Mouse (Mus musculus) MEL (cell line): Measurements from ENCODE around the gene Wdfy1. TPM values are rescaled to one million over a fixed set of nuclear protein-coding genes. Genes with fewer than 3 reads are reported as not detected.

ENCODE experiments used
- DNase-seq: peaks from one replicate; pipeline ENCODE4 v3.0.0; 2011; ENCODE audit warnings: low read depth, low spot score
- H3K27ac ChIP-seq: 2 replicates; pipeline ENCODE4 v1.5.1; 2012; ENCODE audit warnings: low read depth, mild to moderate bottlenecking, control low read depth, low read length, moderate library complexity; ENCODE audit not compliant: control insufficient read depth
- H3K27me3 ChIP-seq, 2 experiments: fragments of 150-350 bp in 1 of 2; sonication (generic) in 1 of 2; 2 replicates each; pipeline ENCODE4 v1.6.1; 2012; ENCODE audit warnings: low read length in 2 of 2, mild to moderate bottlenecking in 2 of 2, improper control_type of control experiment in 1 of 2, moderate library complexity in 1 of 2; ENCODE audit not compliant: insufficient read depth in 2 of 2, control insufficient read depth in 1 of 2
- H3K36me3 ChIP-seq, 2 experiments: 2 replicates each; pipeline ENCODE4 v1.6.1; 2012 to 2014; ENCODE audit warnings: low read length in 2 of 2, improper control_type of control experiment in 1 of 2, inconsistent platforms in 1 of 2, mild to moderate bottlenecking in 1 of 2; ENCODE audit not compliant: insufficient read depth in 2 of 2, control insufficient read depth in 1 of 2
- H3K4me1 ChIP-seq, 2 experiments: fragments of 150-350 bp in 1 of 2; sonication (generic) in 1 of 2; 2 replicates each; pipeline ENCODE4 v1.6.1; 2012; ENCODE audit warnings: low read length in 2 of 2, improper control_type of control experiment in 1 of 2, mild to moderate bottlenecking in 1 of 2; ENCODE audit not compliant: insufficient read depth in 2 of 2, control insufficient read depth in 1 of 2
- H3K4me3 ChIP-seq, 2 experiments: fragments of 150-350 bp in 1 of 2; sonication (generic) in 1 of 2; 2 replicates each; pipeline ENCODE4 v1.5.1; 2012; ENCODE audit warnings: low read depth in 2 of 2, low read length in 2 of 2, mild to moderate bottlenecking in 2 of 2, moderate library complexity in 2 of 2, control low read depth in 1 of 2, improper control_type of control experiment in 1 of 2; ENCODE audit not compliant: control insufficient read depth in 1 of 2, insufficient read depth in 1 of 2
- H3K79me2 ChIP-seq: 2 replicates; pipeline ENCODE4 v1.6.1; 2012; ENCODE audit warnings: mild to moderate bottlenecking, low read length, moderate library complexity; ENCODE audit not compliant: control insufficient read depth, poor library complexity, insufficient read depth
- H3K9ac ChIP-seq: 2 replicates; pipeline ENCODE4 v1.6.1; 2012; ENCODE audit warnings: low read depth, mild to moderate bottlenecking, control low read depth, low read length, moderate library complexity; ENCODE audit not compliant: control insufficient read depth, poor library complexity, severe bottlenecking
- H3K9me3 ChIP-seq: fragments of 150-350 bp; sonication (generic); replicated peaks from 2 replicates; pipeline ENCODE4 v1.6.1; 2012; ENCODE audit warnings: mild to moderate bottlenecking, low read length, improper control_type of control experiment, moderate library complexity; ENCODE audit not compliant: insufficient read depth
- BHLHE40 ChIP-seq: IDR thresholded peaks from 2 replicates; pipeline ENCODE4 v1.6.1; 2012; ENCODE audit warnings: low read depth, mild to moderate bottlenecking, inconsistent platforms, low read length, improper control_type of control experiment, borderline replicate concordance
- CHD1 ChIP-seq: IDR thresholded peaks from 2 replicates; pipeline ENCODE4 v1.6.1; 2012; ENCODE audit warnings: low read depth, mild to moderate bottlenecking, inconsistent platforms, low read length, improper control_type of control experiment
- CHD2 ChIP-seq: IDR thresholded peaks from 2 replicates; pipeline ENCODE4 v1.6.1; 2011; ENCODE audit warnings: low read length, improper control_type of control experiment
- CTCF ChIP-seq, 3 experiments: IDR thresholded peaks in 2 of 3; conservative IDR thresholded peaks in 1 of 3; 2 replicates each; pipeline ENCODE4 v1.5.1; 2011 to 2012; ENCODE audit warnings: low read length in 3 of 3, low read depth in 2 of 3, mild to moderate bottlenecking in 2 of 3, improper control_type of control experiment in 1 of 3, inconsistent platforms in 1 of 3, mixed read lengths in 1 of 3, moderate library complexity in 1 of 3; ENCODE audit not compliant: control insufficient read depth in 1 of 3, insufficient read depth in 1 of 3, poor library complexity in 1 of 3, severe bottlenecking in 1 of 3
- E2F4 ChIP-seq: IDR thresholded peaks from 2 replicates; pipeline ENCODE4 v1.6.1; 2011; ENCODE audit warnings: low read depth, low read length, improper control_type of control experiment, borderline replicate concordance
- ELF1 ChIP-seq: IDR thresholded peaks from 2 replicates; pipeline ENCODE4 v1.6.1; 2014; ENCODE audit warnings: low read depth, mild to moderate bottlenecking, inconsistent platforms, low read length, improper control_type of control experiment, moderate library complexity
- EP300 ChIP-seq, 2 experiments: IDR thresholded peaks; 2 replicates each; pipeline ENCODE4 v1.6.1; 2011; ENCODE audit warnings: improper control_type of control experiment in 2 of 2, low read length in 2 of 2, low read depth in 1 of 2, mild to moderate bottlenecking in 1 of 2
- ETS1 ChIP-seq: IDR thresholded peaks from 2 replicates; pipeline ENCODE4 v1.6.1; 2012; ENCODE audit warnings: low read depth, mild to moderate bottlenecking, inconsistent platforms, low read length, improper control_type of control experiment, moderate library complexity
- GABPA ChIP-seq: IDR thresholded peaks from 2 replicates; pipeline ENCODE4 v1.6.1; 2012; ENCODE audit warnings: low read depth, mild to moderate bottlenecking, inconsistent platforms, low read length, improper control_type of control experiment, moderate library complexity
- GATA1 ChIP-seq: IDR thresholded peaks from 2 replicates; pipeline ENCODE4 v1.6.1; 2011; ENCODE audit warnings: low read depth, low read length, improper control_type of control experiment
- HCFC1 ChIP-seq: IDR thresholded peaks from 2 replicates; pipeline ENCODE4 v1.6.1; 2012; ENCODE audit warnings: low read depth, mild to moderate bottlenecking, inconsistent platforms, low read length, improper control_type of control experiment, moderate library complexity
- JUND ChIP-seq: IDR thresholded peaks from 2 replicates; pipeline ENCODE4 v1.6.1; 2011; ENCODE audit warnings: low read depth, mild to moderate bottlenecking, improper control_type of control experiment, low read length
- KAT2A ChIP-seq: conservative IDR thresholded peaks from 2 replicates; pipeline ENCODE4 v1.6.1; 2012; ENCODE audit warnings: low read depth, low read length, improper control_type of control experiment, inconsistent platforms
- MAFK ChIP-seq: IDR thresholded peaks from 2 replicates; pipeline ENCODE4 v1.6.1; 2011; ENCODE audit warnings: low read depth, mild to moderate bottlenecking, low read length, improper control_type of control experiment, borderline replicate concordance
- MAX ChIP-seq: IDR thresholded peaks from 2 replicates; pipeline ENCODE4 v1.6.1; 2011; ENCODE audit warnings: low read length, improper control_type of control experiment
- MEF2A ChIP-seq: IDR thresholded peaks from 2 replicates; pipeline ENCODE4 v1.6.1; 2014; ENCODE audit warnings: low read depth, mild to moderate bottlenecking, inconsistent platforms, low read length, improper control_type of control experiment; ENCODE audit not compliant: poor library complexity, insufficient replicate concordance, severe bottlenecking; ENCODE audit errors: extremely low read depth
- MXI1 ChIP-seq: IDR thresholded peaks from 2 replicates; pipeline ENCODE4 v1.6.1; 2011; ENCODE audit warnings: mild to moderate bottlenecking, low read depth, low read length, improper control_type of control experiment
- MYB ChIP-seq: IDR thresholded peaks from 2 replicates; pipeline ENCODE4 v1.6.1; 2011; ENCODE audit warnings: mild to moderate bottlenecking, low read depth, low read length, improper control_type of control experiment
- MYC ChIP-seq: IDR thresholded peaks from 2 replicates; pipeline ENCODE4 v1.6.1; 2011; ENCODE audit warnings: low read depth, mild to moderate bottlenecking, low read length, improper control_type of control experiment, moderate library complexity
- NELFE ChIP-seq: IDR thresholded peaks from 2 replicates; pipeline ENCODE4 v1.6.1; 2011; ENCODE audit warnings: low read depth, low read length, improper control_type of control experiment
- NRF1 ChIP-seq: IDR thresholded peaks from 2 replicates; pipeline ENCODE4 v1.6.1; 2014; ENCODE audit warnings: low read depth, mild to moderate bottlenecking, inconsistent platforms, low read length, improper control_type of control experiment, moderate library complexity; ENCODE audit not compliant: poor library complexity, insufficient read depth, severe bottlenecking
- POLR2A ChIP-seq, 2 experiments: IDR thresholded peaks; 2 replicates each; pipeline ENCODE4 v1.6.1; 2011 to 2012; ENCODE audit warnings: low read length in 2 of 2, mild to moderate bottlenecking in 2 of 2, control low read depth in 1 of 2, improper control_type of control experiment in 1 of 2, low read depth in 1 of 2, moderate library complexity in 1 of 2; ENCODE audit not compliant: control insufficient read depth in 1 of 2, insufficient read depth in 1 of 2, poor library complexity in 1 of 2
- POLR2AphosphoS2 ChIP-seq: IDR thresholded peaks from 2 replicates; pipeline ENCODE4 v1.6.1; 2011; ENCODE audit warnings: low read length, improper control_type of control experiment
- POLR2AphosphoS5 ChIP-seq: IDR thresholded peaks from 2 replicates; pipeline ENCODE4 v1.6.1; 2012; ENCODE audit warnings: low read depth, borderline replicate concordance, mild to moderate bottlenecking, inconsistent platforms, low read length, moderate library complexity, mixed read lengths
- RAD21 ChIP-seq: IDR thresholded peaks from 2 replicates; pipeline ENCODE4 v1.6.1; 2011; ENCODE audit warnings: mild to moderate bottlenecking, low read depth, low read length, improper control_type of control experiment
- RCOR1 ChIP-seq: IDR thresholded peaks from 2 replicates; pipeline ENCODE4 v1.6.1; 2012; ENCODE audit warnings: low read depth, mild to moderate bottlenecking, inconsistent platforms, low read length, improper control_type of control experiment
- SIN3A ChIP-seq: IDR thresholded peaks from 2 replicates; pipeline ENCODE4 v1.6.1; 2012; ENCODE audit warnings: low read length, improper control_type of control experiment, inconsistent platforms
- SMC3 ChIP-seq: IDR thresholded peaks from 2 replicates; pipeline ENCODE4 v1.6.1; 2011; ENCODE audit warnings: low read depth, low read length, improper control_type of control experiment
- TAL1 ChIP-seq: IDR thresholded peaks from 2 replicates; pipeline ENCODE4 v1.6.1; 2012; ENCODE audit warnings: mild to moderate bottlenecking, inconsistent platforms, low read length, moderate library complexity, mixed read lengths
- TBP ChIP-seq: IDR thresholded peaks from 2 replicates; pipeline ENCODE4 v1.8.0; 2011; ENCODE audit warnings: low read depth, low read length, improper control_type of control experiment
- TCF12 ChIP-seq: IDR thresholded peaks from 2 replicates; pipeline ENCODE4 v1.6.1; 2014; ENCODE audit warnings: low read depth, mild to moderate bottlenecking, inconsistent platforms, low read length, improper control_type of control experiment, moderate library complexity
- UBTF ChIP-seq: IDR thresholded peaks from 2 replicates; pipeline ENCODE4 v1.6.1; 2012; ENCODE audit warnings: low read depth, mild to moderate bottlenecking, inconsistent platforms, low read length, improper control_type of control experiment, moderate library complexity, borderline replicate concordance; ENCODE audit not compliant: insufficient read depth
- USF1 ChIP-seq: IDR thresholded peaks from 2 replicates; pipeline ENCODE4 v1.6.1; 2014; ENCODE audit warnings: low read depth, mild to moderate bottlenecking, inconsistent platforms, low read length, improper control_type of control experiment, moderate library complexity
- USF2 ChIP-seq, 2 experiments: IDR thresholded peaks; 2 replicates each; pipeline ENCODE4 v1.6.1; 2011 to 2012; ENCODE audit warnings: improper control_type of control experiment in 2 of 2, low read length in 2 of 2, borderline replicate concordance in 1 of 2, inconsistent platforms in 1 of 2, low read depth in 1 of 2, mild to moderate bottlenecking in 1 of 2; ENCODE audit not compliant: insufficient read depth in 1 of 2
- ZC3H11A ChIP-seq: IDR thresholded peaks from 2 replicates; pipeline ENCODE4 v1.6.1; 2012; ENCODE audit warnings: low read depth, mild to moderate bottlenecking, inconsistent platforms, low read length, improper control_type of control experiment
- ZKSCAN1 ChIP-seq: IDR thresholded peaks from 2 replicates; pipeline ENCODE4 v1.6.1; 2012; ENCODE audit warnings: low read depth, mild to moderate bottlenecking, inconsistent platforms, low read length, improper control_type of control experiment, moderate library complexity
- ZMIZ1 ChIP-seq: IDR thresholded peaks from 2 replicates; pipeline ENCODE4 v1.6.1; 2012; ENCODE audit warnings: low read depth, mild to moderate bottlenecking, inconsistent platforms, low read length, improper control_type of control experiment, moderate library complexity
- ZNF384 ChIP-seq: IDR thresholded peaks from 2 replicates; pipeline ENCODE4 v1.6.1; 2012; ENCODE audit warnings: low read depth, mild to moderate bottlenecking, inconsistent platforms, low read length, improper control_type of control experiment
- polyA plus RNA-seq, 2 experiments: library from polyadenylated mRNA; stranded (reverse) in 1 of 2; unstranded in 1 of 2; fragments of >175 nt in 1 of 2; fragments of >200 nt in 1 of 2; gene quantifications; 2 replicates each; pipeline versions ENCODE4 v1.2.1 to v1.2.4; 2012; ENCODE audit warnings: low replicate concordance in 2 of 2, low read depth in 1 of 2; ENCODE audit not compliant: insufficient read length in 2 of 2, insufficient read depth in 1 of 2, missing spikeins in 1 of 2
- total RNA-seq: library from RNA; depleted of rRNA; stranded (reverse); fragments of 300-350 nt; gene quantifications from 2 replicates; pipeline ENCODE4 v1.2.3, GENCODE M21; 2012

Gene Wdfy1
- total and polyA plus RNA-seq, 3 experiments = 17.6 to 25.0 TPM; not detected in 1

DNA sequence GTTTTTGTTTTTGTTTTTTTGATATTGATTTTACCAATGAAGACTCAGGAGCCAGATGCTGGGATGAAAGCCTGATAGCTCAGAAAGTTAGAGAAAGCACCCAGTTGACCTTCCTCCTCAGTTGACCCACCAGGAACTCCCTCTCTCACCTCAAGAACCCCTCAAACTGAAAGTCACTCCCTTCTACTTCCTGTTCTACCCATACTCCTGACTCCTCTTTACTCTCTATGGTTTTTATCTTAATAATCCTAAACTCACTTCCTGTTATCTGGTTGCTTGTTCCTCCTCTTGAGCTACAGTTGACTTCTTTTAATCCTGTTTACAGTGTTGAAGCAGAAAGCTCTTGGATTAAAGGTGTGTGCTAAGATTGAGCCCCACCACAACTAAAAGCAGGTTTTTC, 91.9 kb downstream of the Wdfy1 start:
- DNase-seq = peak; percentile 68
- peaks cover 0 to 12% of the 10 kb centered on the region in 2 experiments; a peak in 2 of 4 replicates for H3K36me3 ChIP-seq
- no peaks in the 10 kb centered on the region for H3K27me3 ChIP-seq
- H3K4me1 ChIP-seq = peaks cover 0 to 8% of the 10 kb centered on the region in 2 experiments; a peak in 2 of 4 replicates
- peak overlapping the region; percentile 46 to 58 for H3K4me3 ChIP-seq
- no peaks in the 10 kb centered on the region for H3K79me2 ChIP-seq
- peak overlapping the region; percentile 62 for H3K27ac ChIP-seq
- H3K9me3 ChIP-seq = no peaks in the 10 kb centered on the region
- peak overlapping the region; percentile 38 for H3K9ac ChIP-seq
- no peak for TF ChIP-seq BHLHE40
- no peak for TF ChIP-seq ZMIZ1
- no peak for TF ChIP-seq GABPA
- no peak for TF ChIP-seq ZKSCAN1
- no peak for TF ChIP-seq CTCF (IDR thresholded peaks at IDR 0.05 in 2 of 3, conservative IDR thresholded peaks at IDR 0.05 in 1 of 3; ENCODE audit: control insufficient read depth in 1 of 3, insufficient read depth in 1 of 3, low read depth in 2 of 3, low read length in 3 of 3, poor library complexity in 1 of 3, severe bottlenecking in 1 of 3)
- TF ChIP-seq MEF2A = no peak
- no peak for TF ChIP-seq MYB
- peak in 1 of 2 experiments; percentile 50; a peak in 2 of 4 replicates for TF ChIP-seq POLR2A (IDR thresholded peaks at IDR 0.05; ENCODE audit: control insufficient read depth in 1 of 2, insufficient read depth in 1 of 2, low read depth in 1 of 2, low read length in 2 of 2, poor library complexity in 1 of 2)
- no peak for TF ChIP-seq ZC3H11A
- no peak for TF ChIP-seq NRF1
- TF ChIP-seq UBTF = no peak
- TF ChIP-seq EP300 (IDR thresholded peaks at IDR 0.05; ENCODE audit: low read depth in 1 of 2, low read length in 2 of 2) = peak; percentile 37 to 62
- no peak; the same call in 1 of the 2 replicates for TF ChIP-seq TCF12
- TF ChIP-seq MYC = no peak; the same call in 1 of the 2 replicates
- TF ChIP-seq KAT2A = no peak
- TF ChIP-seq MAFK = no peak
- TF ChIP-seq MXI1 = no peak
- TF ChIP-seq E2F4 = no peak
- TF ChIP-seq NELFE = peak; percentile 61
- TF ChIP-seq TBP = no peak
- no peak for TF ChIP-seq SMC3
- no peak for TF ChIP-seq CHD2
- TF ChIP-seq MAX = no peak
- TF ChIP-seq USF1 = no peak
- peak; percentile 22; the same call in 1 of the 2 replicates for TF ChIP-seq ZNF384
- no peak for TF ChIP-seq POLR2AphosphoS5
- TF ChIP-seq GATA1 = peak; percentile 67
- TF ChIP-seq RCOR1 = no peak; the same call in none of the 2 replicates
- no peak for TF ChIP-seq JUND
- peak; percentile 51; the same call in 1 of the 2 replicates for TF ChIP-seq ETS1
- peak; percentile 60 for TF ChIP-seq HCFC1
- TF ChIP-seq USF2 (IDR thresholded peaks at IDR 0.05; ENCODE audit: borderline replicate concordance in 1 of 2, insufficient read depth in 1 of 2, low read depth in 1 of 2, low read length in 2 of 2) = no peak
- peak; percentile 57; the same call in 1 of the 2 replicates for TF ChIP-seq SIN3A
- no peak for TF ChIP-seq POLR2AphosphoS2
- TF ChIP-seq TAL1 = no peak
- no peak; the same call in 1 of the 2 replicates for TF ChIP-seq RAD21
- TF ChIP-seq ELF1 = peak; percentile 84
- TF ChIP-seq CHD1 = no peak
